Mouse (Mus musculus) megakaryocyte, embryonic 14.5 days (primary cell): ENCODE results near the gene Casq1.

Experiments
- FLI1 ChIP-seq: IDR thresholded peaks from 2 replicates; pipeline ENCODE4 v1.6.1; 2012; ENCODE audit warnings: low read length, inconsistent platforms, mixed read lengths
- GATA1 ChIP-seq: IDR thresholded peaks from 3 replicates; pipeline ENCODE4 v1.6.1; 2012; ENCODE audit warnings: mixed read lengths, low read length, inconsistent platforms, borderline replicate concordance

GRCm38 (mm10) chr1:172183915-172184314 is 35.8 kb downstream of the Casq1 start:
- TF ChIP-seq GATA1 (no peak), FLI1 (no peak)
